Mouse (Mus musculus) liver, embryonic 14.5 days (tissue): ENCODE measurements at regions not wholly inside any gene's neighbourhood (a gene's known extent, or its start where the extent isn't known, plus 50 kb on each side); places are given as distances from the start of the nearest gene placed in this dataset.

Experiments
- CTCF ChIP-seq: IDR thresholded peaks from 2 replicates; pipeline ENCODE4 v1.5.1; 2016; ENCODE audit warnings: antibody characterized with exemption, low read depth, control low read depth
- EP300 ChIP-seq: IDR thresholded peaks from 2 replicates; pipeline ENCODE4 v1.6.1; 2016; ENCODE audit warnings: antibody characterized with exemption, low read depth

- TF ChIP-seq CTCF: peak; percentile 55; the same call in 1 of the 2 replicates
- no peak for TF ChIP-seq EP300
Measured at GRCm38 (mm10) chr10:53812597-53813243, 61.8 kb upstream of the Fam184a start.
